Mouse (Mus musculus) kidney, postnatal 0 days (tissue): ENCODE data around the gene Nlgn2. TPM values are rescaled to one million over a fixed set of nuclear protein-coding genes. Genes with fewer than 3 reads are reported as not detected.

ENCODE experiments used
- ATAC-seq: fragments of 200-750 bp; cut with Nextera tagmentation; replicated peaks from 2 replicates; pipeline ENCODE4 v1.8.0; 2017; ENCODE audit warnings: low read depth, moderate number of reproducible peaks, moderate TSS enrichment, moderate library complexity; ENCODE audit not compliant: low FRiP score
- DNase-seq: peaks from one replicate; pipeline ENCODE4 v3.0.0-alpha.2; 2016; ENCODE audit warnings: low spot score
- H3K27ac ChIP-seq: fragments of 300-500 bp; sonication (generic); 2 replicates; pipeline ENCODE4 v1.5.1; 2014; ENCODE audit warnings: mild to moderate bottlenecking
- H3K27me3 ChIP-seq: fragments of 300-500 bp; sonication (generic); 2 replicates; pipeline ENCODE4 v1.6.1; 2014; ENCODE audit warnings: low read length, mixed read lengths; ENCODE audit not compliant: insufficient read depth
- H3K36me3 ChIP-seq: fragments of 300-500 bp; sonication (generic); 2 replicates; pipeline ENCODE4 v1.6.1; 2014; ENCODE audit warnings: low read length, mixed read lengths; ENCODE audit not compliant: insufficient read depth
- H3K4me1 ChIP-seq: fragments of 300-500 bp; sonication (generic); replicated peaks from 2 replicates; pipeline ENCODE4 v1.6.1; 2014; ENCODE audit warnings: antibody characterized with exemption, low read length, mixed read lengths; ENCODE audit not compliant: insufficient read depth
- H3K4me2 ChIP-seq: fragments of 300-500 bp; sonication (generic); 2 replicates; pipeline ENCODE4 v1.6.1; 2014; ENCODE audit warnings: mild to moderate bottlenecking, low read length, moderate library complexity, mixed read lengths
- H3K4me3 ChIP-seq: fragments of 300-500 bp; sonication (generic); replicated peaks from 2 replicates; pipeline ENCODE4 v1.5.1; 2014; ENCODE audit warnings: low read depth, low read length
- H3K9ac ChIP-seq: fragments of 300-500 bp; sonication (generic); 2 replicates; pipeline ENCODE4 v1.6.1; 2014; ENCODE audit warnings: low read depth, low read length
- H3K9me3 ChIP-seq: fragments of 300-500 bp; sonication (generic); replicated peaks from 2 replicates; pipeline ENCODE4 v1.6.1; 2016; ENCODE audit warnings: low read length, inconsistent platforms, mixed read lengths
- CTCF ChIP-seq: IDR thresholded peaks from 2 replicates; pipeline ENCODE4 v1.5.1; 2016; ENCODE audit warnings: antibody characterized with exemption, low read depth, mild to moderate bottlenecking, moderate library complexity
- WGBS: fragments of 180-500 bp; shearing (Covaris S2); extraction: QIAGEN DNeasy Blood & Tissue Kit; methylation state at CpG from one replicate; pipeline ENCODE4 v1.1.7; 2014; 5-methylcytosine and 5-hydroxymethylcytosine counted together
- polyA plus RNA-seq: library from polyadenylated mRNA; unstranded; fragments of >200 nt; fragmentation: Nextera tagmentation; extraction: Ambion mirVana; gene quantifications from 2 replicates; pipeline ENCODE4 v1.2.1, GENCODE M21; 2015

The Nlgn2 gene
- polyA plus RNA-seq, 1 experiment from 2014 or later, result 4.1 TPM

- Histone ChIP-seq H3K27me3 (no peaks in the 10 kb centered on the region), H3K27ac (no peak overlapping the region), H3K36me3 (0 out of 2 replicates have a peak, but pooled peaks cover under 1% of the 10 kb centered on the region), H3K9me3 (no peaks in the 10 kb centered on the region), H3K4me2 (no peak overlapping the region), H3K4me3 (no peak overlapping the region), H3K4me1 (no peaks in the 10 kb centered on the region), H3K9ac (no peak overlapping the region)
- no peak for TF ChIP-seq CTCF
- WGBS, result 93% methylated on average over 8 of the region's 8 CpGs
- ATAC-seq (no peak), DNase-seq (no peak)
Measured at GRCm38 (mm10) chr11:69818871-69819270, 18.7 kb downstream of the Nlgn2 start.

DNA sequence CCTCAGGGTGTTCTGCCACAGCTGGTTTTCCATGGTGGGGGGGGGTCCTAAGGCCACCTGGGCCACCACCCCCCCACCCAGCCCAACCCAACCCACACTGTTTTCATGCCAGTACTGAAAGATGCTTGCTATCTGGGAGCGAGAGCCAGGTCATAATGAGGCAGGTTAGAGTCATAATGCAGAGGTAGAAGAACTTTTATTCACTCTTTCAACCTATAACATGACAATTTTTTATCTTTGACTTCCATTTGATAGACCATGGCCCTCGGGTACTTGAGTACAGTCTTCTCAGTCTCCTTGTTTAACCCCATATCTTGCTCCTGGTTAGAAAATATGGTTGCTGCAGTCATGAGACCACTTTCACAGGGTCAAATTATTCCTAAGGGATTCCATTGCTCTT is 19.2 kb downstream of the Nlgn2 start, which contains the start of gene Spem2:
TSS of gene Spem2 (minus strand) at position 101 of the 400 bp plus-strand sequence.
- Histone ChIP-seq H3K9me3 (no peaks in the 10 kb centered on the region), H3K9ac (no peak within 1 kb of the TSS), H3K27me3 (no peaks in the 10 kb centered on the region), H3K4me3 (no peak within 1 kb of the TSS), H3K4me1 (no peaks in the 10 kb centered on the region), H3K4me2 (no peak within 1 kb of the TSS), H3K36me3 (no peaks in the 10 kb centered on the region), H3K27ac (no peak within 1 kb of the TSS)
- no peak for ATAC-seq
- 82% methylated on average over 2 of the region's 2 CpGs for WGBS
- DNase-seq, result no peak
- no peak for TF ChIP-seq CTCF

DNA sequence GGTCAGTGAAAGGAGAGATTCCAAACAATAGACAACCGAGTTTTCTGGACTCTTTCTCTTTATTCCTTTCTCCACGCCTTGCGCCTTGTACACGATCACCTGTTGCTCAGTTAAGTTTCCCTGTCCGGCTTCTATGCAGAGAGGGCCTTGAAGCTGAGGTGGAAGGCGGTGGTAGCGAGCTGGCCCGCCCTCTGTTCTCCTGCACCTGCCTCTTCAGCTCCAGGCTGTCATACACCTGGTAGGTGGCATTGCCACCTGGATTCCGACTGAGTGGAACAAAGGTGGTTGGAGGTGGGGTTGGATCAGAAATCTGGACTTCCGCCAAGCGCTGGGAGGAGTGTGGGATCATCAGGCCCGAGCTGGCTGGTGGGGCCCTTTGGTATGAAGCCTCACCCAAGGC is 21.1 kb downstream of the Nlgn2 start:
- 89% methylated on average over 12 of the region's 12 CpGs for WGBS
- H3K27ac ChIP-seq, result no peak overlapping the region
- no peaks in the 10 kb centered on the region for H3K36me3 ChIP-seq
- no peaks in the 10 kb centered on the region for H3K9me3 ChIP-seq
- no peak for TF ChIP-seq CTCF
- H3K27me3 ChIP-seq, result no peaks in the 10 kb centered on the region
- no peak overlapping the region for H3K4me2 ChIP-seq
- no peaks in the 10 kb centered on the region for H3K4me1 ChIP-seq
- no peak for DNase-seq
- ATAC-seq, result no peak
- no peak overlapping the region for H3K4me3 ChIP-seq
- H3K9ac ChIP-seq, result no peak overlapping the region

- DNase-seq (no peak), ATAC-seq (no peak)
- H3K27ac ChIP-seq, result no peak within 1 kb of the TSS
- H3K4me2 ChIP-seq, result no peak within 1 kb of the TSS
- peak; percentile 11; the same call in 1 of the 2 replicates for TF ChIP-seq CTCF
- WGBS, result 43% methylated on average over 10 of the region's 10 CpGs
- H3K9me3 ChIP-seq, result no peaks in the 10 kb centered on the region
- H3K36me3 ChIP-seq, result no peaks in the 10 kb centered on the region
- no peaks in the 10 kb centered on the region for H3K27me3 ChIP-seq
- H3K9ac ChIP-seq, result no peak within 1 kb of the TSS
- H3K4me3 ChIP-seq, result no peak within 1 kb of the TSS
- H3K4me1 ChIP-seq, result no peaks in the 10 kb centered on the region
Measured at GRCm38 (mm10) chr11:69815155-69815554, 22.4 kb downstream of the Nlgn2 start, which contains the start of gene Gm39566. Gene Gm39566 (minus strand): TSS chr11:69815298.

GRCm38 (mm10) chr11:69810280-69810679 is 27.3 kb downstream of the Nlgn2 start:
- no peak overlapping the region for H3K4me2 ChIP-seq
- TF ChIP-seq CTCF, result no peak
- peaks cover 5% of the 10 kb centered on the region; the same call in 1 of the 2 replicates for H3K27me3 ChIP-seq
- H3K9me3 ChIP-seq, result no peaks in the 10 kb centered on the region
- ATAC-seq (no peak), DNase-seq (no peak)
- no peak overlapping the region for H3K4me3 ChIP-seq
- H3K9ac ChIP-seq, result no peak overlapping the region
- H3K4me1 ChIP-seq, result no peaks in the 10 kb centered on the region
- H3K36me3 ChIP-seq, result no peaks in the 10 kb centered on the region
- no peak overlapping the region for H3K27ac ChIP-seq

- DNase-seq (no peak), ATAC-seq (no peak)
- no peak overlapping the region for H3K9ac ChIP-seq
- H3K4me1 ChIP-seq, result peaks cover 21% of the 10 kb centered on the region
- no peaks in the 10 kb centered on the region for H3K9me3 ChIP-seq
- no peak overlapping the region for H3K27ac ChIP-seq
- TF ChIP-seq CTCF, result no peak
- H3K4me2 ChIP-seq, result no peak overlapping the region
- H3K36me3 ChIP-seq, result no peaks in the 10 kb centered on the region
- WGBS, result 59% methylated on average over 2 of the region's 2 CpGs
- H3K4me3 ChIP-seq, result no peak overlapping the region
- peaks cover 5% of the 10 kb centered on the region; the same call in 1 of the 2 replicates for H3K27me3 ChIP-seq
Measured at GRCm38 (mm10) chr11:69807641-69808040, 29.9 kb downstream of the Nlgn2 start.

- WGBS, result 83% methylated on average over 4 of the region's 4 CpGs
- peak; percentile 41; the same call in 1 of the 2 replicates for TF ChIP-seq CTCF
- ATAC-seq (no peak), DNase-seq (no peak)
- no peaks in the 10 kb centered on the region for H3K9me3 ChIP-seq
- H3K4me2 ChIP-seq, result no peak overlapping the region
- H3K9ac ChIP-seq, result no peak overlapping the region
- no peaks in the 10 kb centered on the region for H3K36me3 ChIP-seq
- H3K27me3 ChIP-seq, result peaks cover 5% of the 10 kb centered on the region; the same call in 1 of the 2 replicates
- no peak overlapping the region for H3K27ac ChIP-seq
- H3K4me1 ChIP-seq, result peaks cover 30% of the 10 kb centered on the region
- no peak overlapping the region for H3K4me3 ChIP-seq
Measured at GRCm38 (mm10) chr11:69806378-69806777, 31.2 kb downstream of the Nlgn2 start.
